Mouse (Mus musculus) brain, embryonic 14.5 days (tissue): ENCODE data around the gene Skp2.

Source experiments
- CTCF ChIP-seq: fragments of 200-500 bp; IDR thresholded peaks from 2 replicates; pipeline ENCODE4 v1.5.1; 2012; ENCODE audit warnings: inconsistent platforms, mild to moderate bottlenecking, moderate library complexity, borderline replicate concordance; ENCODE audit not compliant: insufficient read depth, insufficient read length; ENCODE audit errors: extremely low read depth
- POLR2A ChIP-seq: fragments of 200-500 bp; IDR thresholded peaks from 2 replicates; pipeline ENCODE4 v1.6.1; 2012; ENCODE audit warnings: mild to moderate bottlenecking, inconsistent platforms, borderline replicate concordance; ENCODE audit not compliant: poor library complexity, insufficient read depth, insufficient read length, severe bottlenecking; ENCODE audit errors: extremely low read depth

DNA sequence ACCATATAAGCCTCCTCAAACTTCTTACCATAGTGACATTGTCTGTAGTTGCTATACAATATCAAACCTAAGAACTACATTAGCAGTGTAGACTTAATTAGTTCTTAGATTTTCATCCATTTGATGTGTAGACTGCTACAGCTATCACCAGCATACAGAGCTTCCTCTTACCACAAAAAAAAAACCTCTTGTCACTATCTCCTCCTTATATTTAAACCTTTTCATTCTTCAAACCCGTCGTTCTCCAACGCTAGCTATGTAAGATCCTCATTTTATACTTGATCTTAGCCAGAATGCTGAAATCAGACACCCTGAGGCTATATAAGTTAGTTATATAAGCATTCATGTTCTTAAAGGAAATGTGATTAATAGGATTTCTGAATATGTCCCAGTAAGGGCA, 21.8 kb upstream of the Skp2 start:
- TF ChIP-seq CTCF (no peak), POLR2A (no peak)
